Mouse (Mus musculus) ES-E14 (cell line): ENCODE results near the gene Psat1. TPM values are rescaled to one million over a fixed set of nuclear protein-coding genes. Genes with fewer than 3 reads are reported as not detected.

ENCODE experiments used
- DNase-seq: peaks from one replicate; pipeline ENCODE4 v3.0.0-alpha.2; 2013; ENCODE audit warnings: low read depth, low spot score
- H3K27ac ChIP-seq: 2 replicates; pipeline ENCODE4 v1.5.1; 2012; ENCODE audit warnings: low read depth, mild to moderate bottlenecking, low read length, moderate library complexity, mixed read lengths; ENCODE audit not compliant: poor library complexity, insufficient read depth, severe bottlenecking
- H3K36me3 ChIP-seq: 2 replicates; pipeline ENCODE4 v1.6.1; 2012; ENCODE audit warnings: mild to moderate bottlenecking, low read length, moderate library complexity, mixed read lengths; ENCODE audit not compliant: control insufficient read depth, poor library complexity, insufficient read depth, severe bottlenecking
- H3K4me1 ChIP-seq, 2 experiments: fragments of 150-350 bp in 1 of 2; sonication (generic) in 1 of 2; 2 replicates each; pipeline ENCODE4 v1.6.1; 2012; ENCODE audit warnings: low read length in 2 of 2, mild to moderate bottlenecking in 1 of 2, mixed read lengths in 1 of 2; ENCODE audit not compliant: control insufficient read depth in 2 of 2, insufficient read depth in 2 of 2, poor library complexity in 1 of 2
- H3K4me3 ChIP-seq, 2 experiments: fragments of 150-350 bp in 1 of 2; sonication (generic) in 1 of 2; 2 replicates each; pipeline ENCODE4 v1.5.1; 2012; ENCODE audit warnings: low read length in 2 of 2, low read depth in 1 of 2, mild to moderate bottlenecking in 1 of 2, mixed read lengths in 1 of 2; ENCODE audit not compliant: insufficient read depth in 1 of 2, poor library complexity in 1 of 2, severe bottlenecking in 1 of 2
- H3K9ac ChIP-seq: 2 replicates; pipeline ENCODE4 v1.6.1; 2012; ENCODE audit warnings: low read depth, mild to moderate bottlenecking, low read length, mixed read lengths; ENCODE audit not compliant: poor library complexity, insufficient read depth, severe bottlenecking
- H3K9me3 ChIP-seq: fragments of 150-350 bp; sonication (generic); 2 replicates; pipeline ENCODE4 v1.6.1; 2012; ENCODE audit warnings: low read depth, mild to moderate bottlenecking, low read length; ENCODE audit not compliant: control insufficient read depth, insufficient read depth
- CHD2 ChIP-seq: IDR thresholded peaks from 2 replicates; pipeline ENCODE4 v1.6.1; 2014; ENCODE audit warnings: mild to moderate bottlenecking, low read depth, low read length, inconsistent platforms
- HCFC1 ChIP-seq: IDR thresholded peaks from 2 replicates; pipeline ENCODE4 v1.6.1; 2012; ENCODE audit warnings: low read length, inconsistent platforms, borderline replicate concordance; ENCODE audit not compliant: insufficient read depth
- MAFK ChIP-seq: IDR thresholded peaks from 2 replicates; pipeline ENCODE4 v1.6.1; 2014; ENCODE audit warnings: mild to moderate bottlenecking, low read depth, low read length, inconsistent platforms; ENCODE audit not compliant: insufficient read depth
- ZC3H11A ChIP-seq: IDR thresholded peaks from 2 replicates; pipeline ENCODE4 v1.6.1; 2012; ENCODE audit warnings: low read depth, mild to moderate bottlenecking, inconsistent platforms, low read length, borderline replicate concordance
- ZNF384 ChIP-seq: IDR thresholded peaks from 2 replicates; pipeline ENCODE4 v1.6.1; 2012; ENCODE audit warnings: low read depth, low read length, inconsistent platforms
- in situ Hi-C, 2 experiments: fragments of 600-800 bp; cut with MboI; formaldehyde crosslinking; loops; one replicate each; pipeline ENCODE4 v1.15.1; 2025; ENCODE audit warnings: low sequenced_read_pairs in 2 of 2, inconsistent platforms in 1 of 2; ENCODE audit not compliant: unreplicated experiment in 2 of 2
- total RNA-seq: library from RNA; depleted of rRNA; stranded (reverse); fragments of 300-350 nt; gene quantifications from 2 replicates; pipeline ENCODE4 v1.2.3, GENCODE M21; 2012

Gene Psat1
- total RNA-seq, 1 experiment: 183 TPM

- DNase-seq: peak; percentile 87
- H3K36me3 ChIP-seq: no peaks in the 10 kb centered on the region
- peak overlapping the region in 1 of 2 experiments; percentile 63; a peak in 1 of 4 replicates for H3K4me3 ChIP-seq
- H3K9ac ChIP-seq: no peak overlapping the region
- TF ChIP-seq CHD2 (peak; percentile 61; the same call in 1 of the 2 replicates), MAFK (no peak)
- no peak overlapping the region; the same call in 1 of the 2 replicates for H3K27ac ChIP-seq
- no peaks in the 10 kb centered on the region for H3K9me3 ChIP-seq
- in situ Hi-C loops: no loop called here
- peaks cover 10 to 17% of the 10 kb centered on the region in 2 experiments for H3K4me1 ChIP-seq
Observed at GRCm38 (mm10) chr19:15942421-15943116, 4.6 kb downstream of the Psat1 start.

DNA sequence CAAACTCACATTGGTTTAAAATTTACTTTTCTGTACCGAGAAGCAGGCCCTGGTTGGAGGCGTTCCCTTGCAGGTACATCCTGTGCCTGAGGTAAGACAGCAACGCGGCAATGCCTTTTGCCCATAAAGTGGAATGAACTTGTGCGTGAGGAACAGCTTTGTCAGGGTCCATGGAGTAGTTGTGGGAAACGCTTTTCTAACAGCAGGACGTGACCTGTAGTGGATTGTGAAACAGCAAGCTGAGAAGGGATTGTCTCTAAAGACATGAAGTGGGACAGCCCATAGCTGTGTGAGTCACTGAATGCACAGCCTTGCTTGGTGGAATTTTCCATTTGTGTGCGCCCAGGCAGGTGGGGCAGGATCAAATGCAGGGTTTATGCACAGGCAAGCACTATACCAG, 5.7 kb downstream of the Psat1 start:
- in situ Hi-C loops: no loop called here
- no peak overlapping the region for H3K9ac ChIP-seq
- H3K4me1 ChIP-seq: peaks cover 9 to 13% of the 10 kb centered on the region in 2 experiments
- DNase-seq: no peak
- H3K27ac ChIP-seq: no peak overlapping the region
- no peak overlapping the region for H3K4me3 ChIP-seq
- H3K9me3 ChIP-seq: no peaks in the 10 kb centered on the region
- no peaks in the 10 kb centered on the region for H3K36me3 ChIP-seq
- TF ChIP-seq CHD2 (no peak), HCFC1 (no peak), ZC3H11A (no peak), ZNF384 (no peak), MAFK (no peak)

DNA sequence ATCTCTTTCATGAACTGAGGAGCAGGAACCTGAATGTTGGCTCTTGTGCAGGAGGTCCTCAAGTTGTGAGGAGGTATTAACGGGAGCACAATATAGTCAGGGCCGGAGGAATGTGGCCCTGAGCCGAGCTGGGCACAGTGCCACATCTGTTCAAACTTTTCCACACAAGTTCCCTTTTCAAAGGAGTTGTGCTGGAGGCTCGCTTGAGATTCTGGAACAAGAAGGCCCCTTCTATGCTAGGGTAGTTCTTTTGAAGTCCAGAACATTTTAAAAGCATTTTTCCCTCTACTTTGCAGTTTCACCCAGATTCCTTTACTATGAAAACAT, 21.5 kb downstream of the Psat1 start:
- Histone ChIP-seq H3K9ac (no peak overlapping the region), H3K4me1 (peaks cover 4% of the 10 kb centered on the region in 2 experiments; a peak in 3 of 4 replicates), H3K36me3 (peaks cover 3% of the 10 kb centered on the region), H3K4me3 (peak overlapping the region; percentile 50 to 92; a peak in 3 of 4 replicates), H3K9me3 (no peaks in the 10 kb centered on the region), H3K27ac (no peak overlapping the region)
- in situ Hi-C loops: no loop called here
- TF ChIP-seq CHD2 (no peak), HCFC1 (no peak), MAFK (no peak), ZC3H11A (no peak), ZNF384 (no peak)
- no peak for DNase-seq

- peak; percentile 84 for DNase-seq
- in situ Hi-C loops: no loop called here
- H3K27ac ChIP-seq: peak overlapping the region; percentile 41; the same call in 1 of the 2 replicates
- H3K4me3 ChIP-seq: peak overlapping the region; percentile 90 to 92
- TF ChIP-seq ZC3H11A (no peak), CHD2 (0 out of 2 replicates have a peak, but pooled peaks have one; percentile 45), HCFC1 (peak; percentile 66; the same call in 1 of the 2 replicates)
- peaks cover 5% of the 10 kb centered on the region for H3K36me3 ChIP-seq
- H3K4me1 ChIP-seq: peaks cover 4% of the 10 kb centered on the region in 2 experiments; a peak in 3 of 4 replicates
- peak overlapping the region; percentile 95 for H3K9ac ChIP-seq
- H3K9me3 ChIP-seq: no peaks in the 10 kb centered on the region
Observed at GRCm38 (mm10) chr19:15924866-15925718, 22.0 kb downstream of the Psat1 start.
